Mouse (Mus musculus) cortical plate, adult 2 months (tissue): Measurements from ENCODE around the gene Itga11. TPM values are rescaled to one million over a fixed set of nuclear protein-coding genes. Genes with fewer than 3 reads are reported as not detected.
"Not testable (repeated sequence)": the region's sequence is repeated elsewhere in the genome, so short reads cannot be mapped to it uniquely, and the experiment has no call there.

Experiments
- H3K27ac ChIP-seq: fragments of 200-500 bp; 2 replicates; pipeline ENCODE4 v1.5.1; 2012; ENCODE audit warnings: low read length, control low read depth, inconsistent platforms; ENCODE audit not compliant: insufficient read depth
- H3K4me1 ChIP-seq: fragments of 200-500 bp; 2 replicates; pipeline ENCODE4 v1.6.1; 2011; ENCODE audit warnings: low read length; ENCODE audit not compliant: control insufficient read depth, insufficient read depth
- H3K4me3 ChIP-seq: fragments of 200-500 bp; 2 replicates; pipeline ENCODE4 v1.5.1; 2011; ENCODE audit warnings: mild to moderate bottlenecking, low read length, control low read depth; ENCODE audit not compliant: insufficient read depth
- CTCF ChIP-seq: fragments of 200-500 bp; IDR thresholded peaks from 2 replicates; pipeline ENCODE4 v1.5.1; 2011; ENCODE audit warnings: mild to moderate bottlenecking, control low read depth, low read length; ENCODE audit not compliant: insufficient read depth; ENCODE audit errors: extremely low read depth
- POLR2A ChIP-seq: fragments of 200-500 bp; IDR thresholded peaks from 2 replicates; pipeline ENCODE4 v1.6.1; 2011; ENCODE audit warnings: mild to moderate bottlenecking, low read length, control low read depth; ENCODE audit not compliant: insufficient read depth; ENCODE audit errors: extremely low read depth
- polyA plus RNA-seq: library from polyadenylated mRNA; depleted of rRNA; stranded (reverse); fragments of >200 nt; gene quantifications from 2 replicates; pipeline ENCODE4 v1.2.3, GENCODE M21; 2012

The Itga11 gene
- polyA plus RNA-seq, 1 experiment: 0.67 TPM

DNA sequence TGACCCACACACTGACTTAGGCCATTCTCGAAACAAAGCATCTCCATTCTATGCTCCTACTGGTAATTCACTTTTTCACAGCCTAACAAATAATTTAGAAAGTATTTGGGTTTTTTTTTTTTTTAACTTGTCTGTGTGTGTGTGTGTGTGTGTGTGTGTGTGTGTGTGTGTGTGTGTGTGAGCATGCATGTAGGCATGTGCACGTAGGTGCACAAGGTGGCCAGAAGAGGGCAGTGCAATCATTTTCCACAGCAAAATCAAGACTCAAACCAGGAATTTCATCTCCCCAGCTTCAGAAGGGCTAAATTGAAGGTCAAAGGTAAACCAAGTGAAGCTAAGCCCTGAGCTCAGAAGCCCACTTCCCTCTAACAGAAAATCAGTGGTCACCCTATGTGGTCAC lies 106.6 kb downstream of the Itga11 start:
- Histone ChIP-seq H3K27ac (peak overlapping the region; percentile 85), H3K4me1 (peaks cover 15% of the 10 kb centered on the region), H3K4me3 (no peak overlapping the region)
- TF ChIP-seq POLR2A: no peak
- peak; percentile 18; the same call in 1 of the 2 replicates for TF ChIP-seq CTCF

DNA sequence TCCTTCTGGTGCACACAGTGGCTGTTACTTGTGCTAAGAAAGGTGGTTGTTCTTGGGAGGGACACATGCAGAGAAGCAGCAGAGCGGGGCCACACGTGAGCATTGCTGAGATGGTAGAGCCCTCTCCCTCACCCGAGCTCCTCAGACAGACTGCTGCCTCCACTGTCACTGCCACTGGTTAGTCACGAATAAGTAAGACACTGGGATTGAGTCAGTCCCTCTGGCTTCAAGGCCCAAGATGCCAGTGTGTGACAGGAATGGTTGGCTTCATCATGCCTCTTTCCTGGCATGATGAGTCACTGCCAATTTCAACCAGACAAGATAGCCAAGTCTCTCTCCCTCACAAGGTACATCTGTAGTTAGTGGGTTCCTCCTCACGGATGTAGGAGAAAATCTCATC lies 109.1 kb downstream of the Itga11 start:
- Histone ChIP-seq H3K27ac (peak overlapping the region; percentile 15; the same call in 1 of the 2 replicates), H3K4me1 (peaks cover 13% of the 10 kb centered on the region), H3K4me3 (no peak overlapping the region)
- TF ChIP-seq CTCF (no peak), POLR2A (0 out of 2 replicates have a peak, but pooled peaks have one; percentile 27)

DNA sequence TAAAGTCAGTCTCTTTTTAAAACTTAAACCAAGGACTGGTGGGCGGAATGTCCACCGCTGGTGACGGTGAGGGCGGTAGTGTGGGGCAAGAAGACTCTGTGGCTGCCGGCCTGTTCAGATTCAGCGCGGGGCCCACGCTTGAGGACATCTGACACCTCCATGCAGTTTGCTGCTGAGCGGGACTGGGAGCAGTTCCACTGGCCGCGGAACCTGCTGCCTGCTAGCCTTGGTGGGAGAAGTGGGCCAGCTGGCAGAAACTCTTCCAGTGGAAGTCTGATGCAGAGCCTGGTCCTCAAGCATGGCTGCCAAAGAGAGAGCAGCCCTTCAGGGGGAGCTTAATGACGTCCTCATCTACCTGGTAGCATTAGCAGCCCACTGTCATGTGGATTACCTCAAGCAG lies 112.2 kb downstream of the Itga11 start:
- Histone ChIP-seq H3K4me1 (peaks cover 3% of the 10 kb centered on the region), H3K27ac (no peak overlapping the region), H3K4me3 (no peak overlapping the region)
- TF ChIP-seq POLR2A (no peak), CTCF (no peak)

DNA sequence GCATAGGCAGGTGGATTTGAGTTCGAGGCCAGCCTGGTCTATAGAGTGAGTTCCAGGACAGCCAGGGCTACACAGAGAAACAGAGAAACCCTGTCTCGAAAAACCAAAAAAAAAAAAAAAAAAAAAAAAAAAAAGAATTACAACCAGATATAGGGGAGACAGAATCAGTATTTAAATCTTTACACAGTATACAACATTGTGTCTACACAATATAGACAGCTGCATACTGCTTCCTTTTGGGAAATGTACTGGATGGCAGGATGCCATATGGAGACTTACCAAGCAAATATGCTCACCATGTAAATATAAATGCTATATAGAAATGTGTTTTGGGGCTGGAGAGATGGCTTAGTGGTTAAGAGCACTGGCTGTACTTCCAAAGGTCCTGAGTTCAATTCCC lies 121.6 kb downstream of the Itga11 start:
- H3K27ac ChIP-seq, H3K4me3 ChIP-seq, H3K4me1 ChIP-seq: not testable (repeated sequence)

DNA sequence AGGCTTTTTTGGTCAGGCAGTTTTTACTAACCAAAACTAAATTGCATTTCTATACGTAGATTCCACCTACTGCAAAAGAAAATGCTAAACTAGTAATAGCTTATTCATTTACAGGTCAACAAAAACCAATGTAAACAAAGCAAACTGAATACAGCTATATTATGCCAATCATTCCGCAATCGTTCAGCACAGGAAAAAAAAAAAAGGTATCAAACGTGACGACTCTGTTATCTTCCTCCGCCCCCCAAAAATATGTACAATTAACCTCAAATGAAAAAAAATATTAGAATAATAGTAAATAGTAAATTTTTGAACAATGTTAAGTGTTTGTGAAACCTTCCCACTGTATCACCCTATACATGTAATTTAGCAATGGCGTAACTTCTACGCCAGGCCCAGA lies 132.5 kb downstream of the Itga11 start:
- H3K27ac ChIP-seq: no peak overlapping the region
- TF ChIP-seq POLR2A: no peak
- TF ChIP-seq CTCF: no peak
- peak overlapping the region; percentile 100 for H3K4me3 ChIP-seq
- peaks cover 11% of the 10 kb centered on the region for H3K4me1 ChIP-seq

DNA sequence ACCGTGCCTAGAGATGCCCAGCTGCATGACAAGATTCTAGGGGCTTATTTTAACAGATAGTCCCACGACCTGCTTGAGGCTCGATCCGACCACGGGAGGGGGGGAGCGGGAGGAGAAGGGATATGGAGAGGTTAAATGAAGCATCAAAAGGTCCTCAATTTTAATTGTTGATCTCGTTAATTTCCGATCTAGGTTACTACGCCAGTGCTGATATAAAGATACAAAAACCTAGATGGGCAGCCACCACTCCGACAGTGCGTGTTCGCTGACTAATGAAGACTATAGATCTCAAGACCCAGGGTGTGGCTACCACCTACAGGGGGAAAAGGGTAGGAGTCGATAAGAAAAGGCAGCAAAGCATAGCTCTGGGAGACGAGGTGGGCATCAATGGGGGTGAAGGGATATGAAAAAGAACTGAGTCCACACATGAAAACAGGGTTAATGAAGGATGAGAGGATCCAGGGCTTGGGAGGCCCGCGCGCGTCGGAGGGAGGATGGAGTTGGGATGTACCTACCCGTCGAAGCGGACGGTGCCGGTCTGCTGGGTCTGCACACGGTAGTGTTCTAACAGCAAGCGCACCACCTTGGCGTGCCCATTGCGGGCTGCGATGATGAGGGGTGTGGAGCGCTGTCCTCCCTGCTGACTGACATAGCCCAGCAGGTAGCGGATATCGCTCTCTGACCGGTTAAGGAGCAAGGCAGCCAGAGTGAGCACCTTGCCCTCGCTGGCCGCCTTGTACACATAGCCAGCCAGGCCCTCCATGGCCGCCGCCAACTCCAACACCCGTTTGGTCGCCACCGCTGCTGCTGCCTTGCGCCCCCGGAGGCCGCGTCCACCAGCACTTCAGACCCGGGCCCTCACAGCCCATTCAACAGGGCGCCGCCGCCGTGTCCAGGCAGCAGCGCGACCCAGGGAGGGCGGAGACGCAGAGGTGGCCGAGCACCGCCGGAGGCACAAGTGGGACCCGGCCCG lies 133.2 kb downstream of the Itga11 start:
- peaks cover 11% of the 10 kb centered on the region for H3K4me1 ChIP-seq
- no peak for TF ChIP-seq POLR2A
- peak; percentile 12; the same call in 1 of the 2 replicates for TF ChIP-seq CTCF
- peak overlapping the region; percentile 95 for H3K27ac ChIP-seq
- H3K4me3 ChIP-seq: peak overlapping the region; percentile 100

DNA sequence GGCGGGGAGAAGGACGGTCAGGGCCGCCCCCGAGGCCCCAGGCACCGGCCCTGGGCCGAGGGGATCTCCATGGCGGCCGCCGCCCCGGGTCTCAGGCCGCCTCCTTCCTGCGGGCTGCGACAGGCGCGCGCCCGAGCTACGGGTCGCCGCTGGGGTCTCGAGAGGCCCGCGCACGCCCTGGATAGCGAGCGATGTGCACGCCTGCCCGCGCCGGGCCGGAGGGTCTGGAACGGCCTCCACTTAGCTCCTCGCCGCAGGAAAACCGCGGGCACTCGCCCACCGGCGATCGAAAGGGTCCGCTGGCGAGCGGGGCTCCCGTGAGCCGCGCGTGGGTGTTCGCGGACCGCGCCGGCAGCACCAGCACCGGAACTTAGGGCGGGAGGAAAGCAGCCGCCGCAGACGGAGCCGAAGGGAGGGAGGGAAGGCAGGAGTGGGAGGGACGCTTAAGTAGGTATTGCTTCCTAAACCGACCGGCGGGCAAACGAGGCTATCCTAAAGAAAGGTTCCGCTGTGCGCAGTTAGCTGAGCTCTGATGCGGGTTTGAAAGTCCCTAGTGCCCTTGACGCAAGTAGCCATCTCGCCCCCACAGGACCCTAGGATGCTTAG lies 134.0 kb downstream of the Itga11 start, which contains the start of gene Fem1b:
Gene Fem1b, minus strand, starts transcription at position 419 of the 606 bp plus-strand sequence.
- Histone ChIP-seq H3K4me3 (peak within 1 kb of the TSS; percentile 100), H3K4me1 (peaks cover 11% of the 10 kb centered on the region), H3K27ac (peak within 1 kb of the TSS; percentile 95)
- no peak for TF ChIP-seq CTCF
- peak; percentile 96 for TF ChIP-seq POLR2A

DNA sequence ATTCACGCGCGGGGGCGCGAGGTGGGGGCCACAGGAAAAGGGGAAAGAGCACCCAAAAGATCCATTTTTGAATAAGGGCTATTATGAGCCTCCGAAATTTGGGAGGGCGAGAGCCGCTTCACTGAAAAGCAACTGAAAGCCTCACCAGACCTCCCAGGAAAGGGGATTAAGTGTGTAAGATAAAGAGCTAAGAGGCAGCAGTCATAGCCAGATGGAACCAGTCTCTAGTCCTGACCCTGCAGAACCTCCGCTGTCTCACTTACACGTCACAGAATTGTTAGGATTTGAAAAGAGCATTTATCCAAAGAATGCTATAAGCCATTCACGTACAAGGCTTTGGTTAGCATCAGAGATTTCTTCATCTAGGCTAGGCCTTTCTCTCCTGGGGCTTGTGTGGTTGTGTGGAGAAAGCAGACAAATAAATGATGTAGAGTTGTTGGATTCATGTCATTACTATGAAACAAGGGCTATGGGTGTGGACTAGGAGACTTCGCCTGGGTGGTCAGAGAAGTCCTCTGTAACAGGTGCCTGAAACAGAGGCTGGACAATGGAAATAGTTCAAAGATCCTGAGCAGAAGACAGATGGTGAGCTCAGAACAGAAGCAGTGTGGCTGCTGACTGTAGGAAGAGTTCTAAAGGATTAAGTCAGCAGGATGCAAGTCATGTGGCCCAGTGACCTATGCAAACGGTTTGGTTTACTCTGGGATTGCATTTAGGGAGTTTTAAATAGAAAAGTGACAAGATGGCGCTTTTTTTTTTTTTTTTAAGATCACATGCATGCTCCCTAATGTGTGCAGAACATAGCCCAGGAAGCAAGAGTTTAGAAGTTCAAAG lies 134.8 kb downstream of the Itga11 start:
- peak overlapping the region; percentile 100 for H3K4me3 ChIP-seq
- peak overlapping the region; percentile 95 for H3K27ac ChIP-seq
- TF ChIP-seq CTCF: no peak
- no peak for TF ChIP-seq POLR2A
- H3K4me1 ChIP-seq: peaks cover 13% of the 10 kb centered on the region

DNA sequence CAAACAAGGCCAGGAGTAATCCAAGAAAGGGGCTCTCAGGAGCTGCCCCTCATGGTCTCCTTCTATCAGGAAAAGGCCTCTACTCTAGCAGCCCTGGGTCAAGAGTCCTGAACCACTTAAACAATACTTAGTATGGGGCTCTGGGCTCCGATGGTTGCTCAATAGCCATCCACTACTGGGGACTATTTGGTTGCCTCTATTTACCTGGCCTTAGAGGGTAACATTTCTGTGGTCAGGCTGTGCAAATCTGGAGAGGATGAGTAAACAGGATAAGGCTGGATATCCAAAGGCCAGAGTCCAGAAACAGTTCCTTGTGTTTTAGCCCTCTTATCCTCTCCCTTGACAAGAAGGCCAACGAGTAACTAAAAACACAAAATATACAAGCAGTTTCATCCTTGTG lies 137.1 kb downstream of the Itga11 start:
- Histone ChIP-seq H3K27ac (no peak overlapping the region), H3K4me1 (peaks cover 8% of the 10 kb centered on the region; the same call in 1 of the 2 replicates), H3K4me3 (no peak overlapping the region)
- TF ChIP-seq CTCF (no peak), POLR2A (no peak)
